Mouse (Mus musculus): Measurements from ENCODE around the gene 1700003H04Rik. TPM values are rescaled to one million over a fixed set of nuclear protein-coding genes. Genes with fewer than 3 reads are reported as not detected.

1700003H04Rik gene
- polyA plus RNA-seq (2015; fragmentation: Nextera tagmentation; extraction: Ambion mirVana) = not detected in 2 replicates

GRCm38 (mm10) chr3:124581001-124581400 lies at the start of gene 1700003H04Rik:
Gene 1700003H04Rik (minus strand): TSS chr3:124581101.

Other genes starting within 250 kb of the 1700003H04Rik start
- not detected in 2 replicates for gene 1700006A11Rik, start 155.1 kb downstream of the 1700003H04Rik start, polyA plus RNA-seq (2015; fragmentation: Nextera tagmentation; extraction: Ambion mirVana)

Measured in neural tube, postnatal 0 days (tissue).